Mouse (Mus musculus): ENCODE results near the gene Tbc1d22b.
A peak's percentile ranks its signal among the peaks of the same experiment; 100 is the strongest.

Tbc1d22b gene

DNA sequence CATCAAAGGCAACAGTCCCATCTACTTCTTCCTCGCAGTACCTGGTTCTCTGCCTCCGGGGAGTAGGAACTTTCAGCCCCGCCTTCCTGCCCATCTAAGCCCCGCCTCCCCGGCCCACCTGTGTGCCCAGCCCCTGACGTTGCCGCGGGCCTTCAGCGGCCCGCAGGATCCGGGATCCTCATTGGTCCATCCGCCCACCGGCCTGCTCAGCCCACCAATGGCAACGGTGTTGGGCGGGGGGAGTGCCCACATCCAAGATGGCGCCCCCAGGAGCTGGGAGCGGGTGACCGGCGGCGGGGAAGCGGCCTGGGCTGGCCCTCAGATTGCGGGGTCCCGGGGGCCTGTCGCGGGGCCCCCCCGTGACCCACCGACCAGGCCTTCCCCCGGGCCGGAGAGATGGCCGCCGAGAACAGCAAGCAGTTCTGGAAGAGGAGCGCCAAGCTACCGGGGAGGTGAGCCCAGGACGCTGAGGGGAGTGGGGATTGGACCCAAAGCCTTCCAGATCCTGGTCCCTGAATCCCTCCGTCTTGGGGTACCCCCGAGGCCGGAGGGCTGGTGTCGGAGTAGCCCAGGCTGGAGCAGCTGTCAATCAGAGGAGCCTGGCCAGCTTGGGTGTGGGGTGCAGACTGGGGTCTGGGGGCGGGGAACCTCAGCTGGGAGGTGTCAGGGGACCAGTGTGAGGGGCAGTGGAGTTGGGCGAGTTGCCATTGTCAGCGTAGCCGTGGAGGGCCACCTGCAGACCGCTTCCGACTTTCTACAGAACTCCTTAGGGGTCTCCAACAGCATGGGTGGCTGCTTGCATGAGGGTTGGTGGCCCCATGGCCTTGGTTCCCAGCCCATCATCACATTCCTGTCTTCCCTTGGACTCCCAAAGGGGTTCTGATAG is at the start of gene Tbc1d22b, which contains the start of gene Gm17657:
Tbc1d22b (plus strand) TSS at position 243 of the 886 bp plus-strand sequence.
Gm17657 (minus strand) TSS at position 96 of the 886 bp plus-strand sequence.
- peak; percentile 98 for DNase-seq (ENCODE audit: low read depth, low spot score)

DNA sequence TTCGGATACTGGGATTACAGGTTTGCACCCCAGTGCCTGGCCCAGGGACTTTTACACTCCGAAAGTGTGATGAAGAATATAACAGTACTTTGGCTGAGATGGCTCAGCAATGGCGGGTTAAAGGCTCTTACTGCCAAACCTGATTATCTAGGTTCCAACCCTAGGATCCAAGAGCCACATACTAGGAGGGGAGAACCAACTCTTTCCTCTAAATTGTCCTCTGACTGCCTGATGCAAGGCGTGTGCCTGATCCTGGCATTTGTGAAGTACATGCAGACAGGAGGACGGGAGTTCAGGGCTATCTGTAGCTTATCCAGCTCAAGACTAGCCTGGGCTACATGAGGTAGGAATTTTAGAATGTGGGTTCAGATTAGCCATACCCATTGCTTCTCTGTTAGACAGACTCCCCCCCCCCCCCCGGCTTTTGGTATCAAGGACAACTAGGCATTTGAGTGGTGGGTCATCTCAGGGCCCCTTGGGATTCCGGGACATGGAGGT is 49.3 kb upstream of the Tbc1d22b start:
- DNase-seq (ENCODE audit: low read depth, low spot score), result no peak

DNA sequence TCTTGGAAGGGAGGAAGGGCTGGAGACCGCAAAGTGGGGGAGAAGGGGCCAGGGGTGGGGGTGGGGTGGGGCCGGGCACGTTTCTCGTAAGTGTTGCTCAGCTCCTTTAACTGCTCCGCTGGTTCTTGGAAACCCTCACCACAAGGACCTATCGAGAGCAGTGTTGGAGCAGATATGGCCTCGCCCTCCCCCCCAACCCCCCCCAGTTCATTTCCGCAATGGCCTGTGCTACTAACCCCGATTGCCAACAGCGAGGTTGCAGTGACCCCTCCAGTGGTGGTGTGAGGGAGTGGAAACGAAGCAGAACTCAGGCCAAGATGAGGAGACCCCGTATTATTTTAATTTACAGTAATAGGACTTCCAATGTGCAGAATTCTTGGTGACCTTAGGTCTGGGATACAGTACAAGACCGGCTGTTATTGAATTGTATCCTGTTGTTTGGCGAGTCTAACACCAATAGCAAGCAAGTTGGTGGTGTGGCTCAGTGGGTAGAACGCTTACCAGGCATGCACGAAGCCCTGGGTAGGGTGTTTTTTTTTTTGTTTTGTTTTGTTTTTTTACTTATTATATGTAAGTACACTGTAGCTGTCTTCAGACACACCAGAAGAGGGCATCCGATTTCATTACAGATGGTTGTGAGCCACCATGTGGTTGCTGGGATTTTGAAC is 48.6 kb upstream of the Tbc1d22b start:
- DNase-seq (ENCODE audit: low read depth, low spot score), result no peak

DNA sequence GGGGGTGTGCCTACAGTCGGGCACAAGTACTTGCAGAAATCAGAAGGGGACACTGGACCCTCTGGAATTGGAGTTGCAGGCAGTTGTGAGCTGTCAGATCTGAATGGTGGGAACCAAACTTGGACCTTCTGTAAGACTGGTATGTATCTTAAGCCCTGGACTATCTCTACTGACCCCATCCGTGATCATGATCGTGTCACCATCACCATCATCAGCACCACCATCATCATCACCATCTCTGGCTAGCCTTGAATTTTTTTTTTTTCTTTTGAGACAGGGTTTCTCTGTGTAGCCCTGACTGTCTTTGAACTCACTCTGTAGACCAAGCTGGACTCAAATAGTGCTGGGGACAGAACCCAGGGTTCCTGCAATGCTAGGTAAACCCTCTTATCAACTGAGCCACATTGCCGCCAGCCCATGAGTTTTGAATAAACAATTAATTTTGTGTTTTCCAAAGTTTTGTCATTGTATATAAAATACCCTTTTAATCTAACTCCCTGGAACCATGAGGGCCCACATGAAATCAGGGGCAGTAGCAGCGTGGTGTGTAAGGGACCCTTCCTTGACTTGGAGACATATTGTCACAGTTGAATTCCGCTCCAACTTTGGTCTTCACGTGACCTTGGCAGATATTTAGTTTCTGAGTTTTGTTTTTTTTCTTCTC is 47.4 kb upstream of the Tbc1d22b start:
- no peak for DNase-seq (ENCODE audit: low read depth, low spot score)

DNA sequence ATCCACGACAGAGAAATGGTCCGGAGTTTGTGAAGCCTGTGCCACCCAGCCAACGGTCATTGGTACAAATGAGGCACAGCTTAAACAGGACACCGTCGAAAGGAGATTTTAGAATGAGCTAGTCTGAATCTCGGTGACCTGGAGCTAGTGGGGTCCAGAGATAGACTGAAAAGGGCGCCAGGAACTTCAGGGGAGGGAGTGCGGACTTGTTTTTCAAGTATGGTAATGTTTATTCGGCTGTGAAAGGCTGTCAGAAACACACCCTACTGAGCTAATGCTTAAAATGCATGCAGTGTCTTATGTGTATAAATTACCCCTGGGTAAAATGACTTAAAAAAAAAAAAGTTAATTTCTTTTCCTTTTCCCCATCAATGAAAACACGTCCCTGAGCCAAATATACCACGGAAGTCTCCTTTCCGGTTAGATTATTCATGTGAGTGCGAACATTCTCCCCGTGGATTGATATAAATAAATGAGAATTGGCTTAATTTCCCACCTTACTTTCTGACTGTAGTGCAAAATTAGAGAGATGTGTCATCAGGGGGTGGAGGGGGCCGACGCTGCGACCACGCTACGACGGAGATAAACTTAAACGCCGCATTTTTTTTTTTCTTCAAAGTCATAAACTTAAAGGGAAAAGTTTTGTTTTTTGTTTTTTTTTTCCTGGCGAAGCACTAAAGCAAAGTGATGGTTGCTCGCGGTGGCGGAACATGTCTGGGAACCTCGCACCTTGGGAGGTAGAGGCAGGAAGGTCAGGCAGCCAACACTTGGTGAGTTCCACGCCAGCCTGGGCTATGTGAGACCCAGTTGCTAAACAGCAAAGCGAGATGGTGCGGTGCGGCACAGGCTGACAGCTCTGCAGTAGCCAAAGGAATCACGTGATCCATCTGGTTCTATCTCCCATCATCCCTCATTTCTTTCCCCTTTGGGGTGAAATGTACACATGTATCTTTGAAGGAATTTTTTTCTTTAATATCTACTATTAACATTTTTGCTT is 46.6 kb upstream of the Tbc1d22b start:
- no peak for DNase-seq (ENCODE audit: low read depth, low spot score)

DNA sequence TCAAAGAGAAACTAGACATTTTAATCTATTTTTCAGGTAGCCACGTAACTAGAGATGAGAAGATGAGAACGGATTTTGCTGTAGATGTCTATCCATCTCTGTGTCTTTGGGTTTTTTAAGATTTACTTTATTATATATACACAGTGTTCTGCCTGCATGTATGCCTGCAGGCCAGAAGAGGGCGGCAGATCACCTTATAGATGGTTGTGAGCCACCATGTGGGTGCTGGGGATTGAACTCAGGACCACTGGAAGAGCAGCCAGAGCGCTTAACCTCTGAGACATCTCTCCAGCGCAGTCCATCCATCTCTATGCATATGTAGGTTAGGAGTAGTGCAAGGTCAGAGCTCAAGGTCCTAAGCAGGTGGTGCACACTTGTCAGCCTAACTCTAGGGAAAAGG is 45.9 kb upstream of the Tbc1d22b start:
- DNase-seq (ENCODE audit: low read depth, low spot score), result peak; percentile 37

DNA sequence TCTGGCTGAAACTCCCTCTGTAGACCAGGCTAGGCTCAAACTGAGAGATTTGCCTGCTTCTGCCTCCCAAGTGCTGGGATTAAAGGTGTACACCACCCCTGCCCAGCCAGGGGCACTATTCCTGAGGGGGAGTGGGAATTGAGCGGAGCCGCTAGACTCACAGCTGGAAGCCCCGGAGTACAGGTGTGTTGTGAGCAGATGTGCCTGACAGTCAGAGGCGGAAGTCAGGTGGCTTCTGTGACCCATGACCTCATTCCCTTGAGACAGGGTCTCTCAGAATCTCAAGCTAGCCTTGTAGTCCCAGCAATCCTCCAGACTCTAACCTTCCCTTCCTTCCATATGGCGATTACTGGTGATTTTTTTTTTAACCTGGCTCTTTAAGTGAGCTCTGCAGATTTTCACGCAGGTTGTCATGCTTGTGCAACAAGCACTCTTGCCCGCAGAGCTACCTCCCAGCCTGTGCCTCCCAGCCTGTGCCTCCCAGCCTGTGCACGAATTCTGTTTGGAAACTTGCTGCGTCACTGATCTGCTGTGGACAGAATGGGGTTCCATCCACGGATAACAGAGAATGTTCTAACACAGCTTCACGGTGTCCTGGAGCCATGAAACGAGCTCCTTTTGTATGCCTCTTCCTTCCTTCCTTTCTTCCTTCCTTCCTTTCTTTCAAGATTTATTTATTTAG is 40.5 kb upstream of the Tbc1d22b start:
- peak; percentile 61 for DNase-seq (ENCODE audit: low read depth, low spot score)

DNA sequence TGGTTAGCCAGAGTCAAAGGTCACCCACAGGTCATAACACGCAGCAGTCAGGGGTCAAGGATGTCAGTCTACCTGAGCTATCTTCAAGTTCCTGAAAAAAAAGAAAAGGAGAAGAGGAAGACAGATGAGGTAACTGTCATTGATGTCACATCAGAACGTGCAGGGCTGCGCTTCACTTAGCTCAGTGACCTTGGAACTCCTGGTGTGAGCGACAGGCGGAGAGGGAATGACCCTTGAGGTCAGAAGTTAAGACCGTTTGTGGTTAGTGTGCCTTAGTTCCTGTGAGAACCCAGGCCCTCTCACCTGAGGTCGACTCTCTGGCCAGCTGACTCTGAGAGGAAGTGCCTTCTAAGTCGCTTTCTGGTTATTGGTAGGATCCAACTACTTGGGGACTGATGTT is 38.9 kb upstream of the Tbc1d22b start:
- peak; percentile 79 for DNase-seq (ENCODE audit: low read depth, low spot score)

DNA sequence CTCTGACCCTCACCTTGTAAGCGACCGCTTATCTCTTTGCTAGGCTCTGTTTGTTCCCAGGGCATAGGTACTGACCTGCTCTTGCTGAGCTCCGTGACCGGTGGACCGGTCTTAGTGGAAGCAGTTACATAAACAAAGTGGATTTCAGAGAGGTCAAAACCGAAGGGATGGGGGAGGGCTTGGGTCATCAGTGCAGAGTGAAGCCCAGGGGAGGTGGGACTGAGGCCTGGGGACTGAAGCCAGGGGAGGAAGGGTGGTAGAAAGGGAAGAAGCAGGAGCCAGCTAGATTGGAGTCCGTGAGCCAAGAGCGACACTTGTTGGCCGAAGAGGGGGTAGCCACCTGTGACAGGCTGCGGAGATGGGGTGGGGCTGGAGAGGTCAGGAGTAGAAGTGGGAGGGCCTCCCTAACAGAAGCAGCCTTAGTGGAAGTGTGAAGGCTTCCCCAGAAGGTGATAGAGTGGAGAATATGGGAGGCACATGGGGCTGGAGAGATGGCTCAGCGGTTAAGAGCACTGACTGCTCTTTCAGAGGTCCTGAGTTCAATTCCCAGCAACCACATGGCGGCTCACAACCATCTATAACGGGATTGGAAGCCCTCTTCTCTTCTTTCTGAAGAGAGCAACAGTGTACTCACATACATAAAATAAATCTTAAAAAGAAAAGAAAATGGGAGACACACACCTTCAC is 36.4 kb upstream of the Tbc1d22b start:
- DNase-seq (ENCODE audit: low read depth, low spot score), result peak; percentile 65

DNA sequence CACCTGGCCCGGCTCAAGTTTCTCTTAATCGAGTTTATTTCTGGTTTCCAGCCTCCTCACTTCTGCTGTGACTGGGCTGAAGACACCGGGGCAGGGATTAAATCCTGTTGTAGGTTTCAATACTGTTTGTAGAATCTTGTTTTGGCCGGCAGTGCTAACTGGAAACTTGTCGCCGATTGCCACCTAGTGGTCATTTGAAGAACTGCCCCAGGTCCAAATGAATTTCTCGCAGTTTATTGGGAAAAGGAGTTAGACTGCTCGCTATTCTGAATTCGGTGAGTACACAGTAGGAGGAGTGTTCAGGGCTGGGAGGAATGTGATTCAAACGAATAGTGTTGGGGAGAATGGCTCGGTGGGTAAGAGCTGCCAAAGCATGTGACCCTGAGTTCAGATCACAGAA is 35.1 kb upstream of the Tbc1d22b start:
- peak; percentile 83 for DNase-seq (ENCODE audit: low read depth, low spot score)

DNA sequence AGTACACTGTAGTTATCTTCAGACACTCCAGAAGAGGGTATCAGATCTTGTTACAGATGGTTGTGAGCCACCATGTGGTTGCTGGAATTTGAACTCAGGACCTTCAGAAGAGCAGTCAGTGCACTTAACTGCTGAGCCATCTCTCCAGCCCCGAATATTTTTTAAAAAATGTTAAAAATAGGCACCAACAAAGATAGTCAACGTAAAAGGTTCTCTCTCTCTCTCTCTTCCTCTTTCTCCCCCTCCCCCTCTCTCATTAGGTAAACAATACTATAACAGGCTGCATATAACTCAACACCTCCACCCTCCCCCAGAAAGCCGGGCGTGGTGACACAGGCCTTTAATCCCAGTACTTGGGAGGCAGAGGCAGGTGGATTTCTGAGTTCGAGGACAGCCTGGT is 30.9 kb upstream of the Tbc1d22b start:
- DNase-seq (ENCODE audit: low read depth, low spot score), result peak; percentile 71

DNA sequence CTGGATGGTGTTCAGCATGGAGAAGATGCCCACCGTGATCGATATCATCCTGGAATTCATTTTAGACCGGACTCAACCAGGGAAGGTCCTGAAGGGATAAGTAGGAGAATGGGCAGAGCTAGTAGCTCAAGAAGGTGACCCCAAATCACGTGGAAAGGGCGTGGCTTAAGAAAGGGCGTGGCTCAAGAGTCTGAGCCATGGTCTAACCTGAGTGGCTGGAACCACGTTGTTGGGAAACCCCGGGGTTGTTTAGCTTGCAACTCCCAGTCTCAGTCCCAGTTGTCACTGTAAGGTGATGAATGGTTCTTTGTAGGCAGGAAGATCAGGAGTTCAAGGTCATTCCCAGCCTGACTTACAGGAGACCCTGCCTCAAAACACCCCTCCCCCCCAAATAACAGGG is 29.9 kb upstream of the Tbc1d22b start:
- DNase-seq (ENCODE audit: low read depth, low spot score), result no peak

DNA sequence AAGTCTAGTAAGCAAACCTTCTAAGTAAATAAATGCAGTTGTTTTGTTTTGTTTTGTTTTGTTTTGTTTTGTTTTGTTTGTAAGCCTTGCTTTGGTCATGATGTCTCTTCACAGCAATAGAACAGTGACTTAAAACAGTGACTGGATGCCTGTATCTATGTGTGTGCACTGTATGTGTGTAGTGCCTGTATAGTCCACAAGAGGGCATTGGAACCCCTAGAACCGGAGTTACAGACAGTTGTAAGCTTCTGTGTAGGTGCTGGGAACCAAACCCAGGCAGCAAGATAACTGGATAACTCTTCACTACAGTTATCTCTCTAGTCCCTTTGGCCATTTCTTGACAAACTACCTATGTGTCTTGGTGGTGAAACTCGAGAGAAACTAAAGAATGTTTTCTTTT is 24.0 kb upstream of the Tbc1d22b start:
- no peak for DNase-seq (ENCODE audit: low read depth, low spot score)

DNA sequence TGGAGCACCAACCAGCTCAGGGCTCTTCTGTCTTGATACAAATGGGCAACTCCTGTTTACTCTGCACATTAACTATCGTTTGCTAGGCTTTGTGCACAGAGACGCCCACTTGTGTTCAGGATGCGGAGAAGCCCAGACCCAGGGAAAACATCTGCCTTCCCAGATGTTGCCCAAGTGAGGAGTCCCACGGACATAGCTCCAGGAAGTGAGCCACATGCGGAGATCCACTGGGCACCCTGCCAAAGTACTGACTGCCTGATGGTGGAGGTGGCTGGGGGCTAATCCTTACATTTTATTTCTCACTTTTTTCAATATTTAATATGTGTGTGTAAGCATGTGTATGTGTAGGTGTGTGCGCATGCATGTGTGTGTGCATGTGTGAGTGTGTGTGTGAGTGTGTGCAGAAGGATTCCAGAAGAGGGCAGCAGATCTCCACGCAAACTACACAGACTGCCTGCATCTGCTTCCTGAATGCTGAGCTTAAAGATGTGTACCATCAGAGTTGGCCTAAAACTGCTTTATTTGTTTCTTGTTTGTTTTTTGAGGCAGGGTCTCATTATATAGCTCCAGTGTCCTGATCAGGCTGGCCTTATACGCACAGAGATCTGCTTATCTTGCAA is 20.9 kb upstream of the Tbc1d22b start:
- DNase-seq (ENCODE audit: low read depth, low spot score), result peak; percentile 63

DNA sequence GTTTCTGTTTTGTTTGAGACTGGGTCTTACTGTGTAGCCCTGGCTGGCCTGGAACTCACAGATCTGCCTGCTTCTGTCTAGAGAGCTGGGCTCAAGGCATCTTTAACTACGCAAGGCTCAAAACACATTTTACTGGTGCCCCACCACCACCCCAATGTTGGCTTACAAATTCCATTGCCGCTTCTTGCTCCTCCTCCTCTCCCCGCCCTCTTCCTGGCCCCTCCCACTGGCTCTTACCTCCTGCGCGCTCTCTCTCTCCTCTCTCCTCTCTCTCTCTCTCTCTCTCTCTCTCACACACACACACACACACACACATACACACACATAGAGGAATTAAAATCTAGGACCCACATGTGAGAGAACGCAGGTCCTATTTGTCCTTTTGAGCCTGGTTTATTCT is 19.1 kb upstream of the Tbc1d22b start:
- DNase-seq (ENCODE audit: low read depth, low spot score), result no peak

DNA sequence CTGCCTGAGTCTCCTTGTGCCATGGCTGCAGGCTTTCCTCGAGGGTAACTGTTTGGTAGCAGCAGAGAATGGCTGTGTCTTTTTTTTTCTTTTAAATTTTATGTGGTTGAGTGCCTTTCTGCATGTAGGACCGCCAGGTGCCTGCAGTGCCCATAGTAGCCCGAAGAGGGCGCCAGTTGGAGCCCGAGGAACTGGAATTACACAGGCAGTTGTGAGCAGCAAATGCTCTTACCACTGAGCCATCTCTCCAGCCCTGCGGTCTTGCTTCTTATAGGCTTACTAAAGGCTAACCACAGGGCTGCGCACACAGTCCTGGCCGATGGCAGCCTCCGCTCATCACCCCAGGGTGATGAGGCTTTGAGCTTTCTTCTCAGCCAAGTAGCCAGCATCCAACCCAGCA is 18.3 kb upstream of the Tbc1d22b start:
- DNase-seq (ENCODE audit: low read depth, low spot score), result no peak

DNA sequence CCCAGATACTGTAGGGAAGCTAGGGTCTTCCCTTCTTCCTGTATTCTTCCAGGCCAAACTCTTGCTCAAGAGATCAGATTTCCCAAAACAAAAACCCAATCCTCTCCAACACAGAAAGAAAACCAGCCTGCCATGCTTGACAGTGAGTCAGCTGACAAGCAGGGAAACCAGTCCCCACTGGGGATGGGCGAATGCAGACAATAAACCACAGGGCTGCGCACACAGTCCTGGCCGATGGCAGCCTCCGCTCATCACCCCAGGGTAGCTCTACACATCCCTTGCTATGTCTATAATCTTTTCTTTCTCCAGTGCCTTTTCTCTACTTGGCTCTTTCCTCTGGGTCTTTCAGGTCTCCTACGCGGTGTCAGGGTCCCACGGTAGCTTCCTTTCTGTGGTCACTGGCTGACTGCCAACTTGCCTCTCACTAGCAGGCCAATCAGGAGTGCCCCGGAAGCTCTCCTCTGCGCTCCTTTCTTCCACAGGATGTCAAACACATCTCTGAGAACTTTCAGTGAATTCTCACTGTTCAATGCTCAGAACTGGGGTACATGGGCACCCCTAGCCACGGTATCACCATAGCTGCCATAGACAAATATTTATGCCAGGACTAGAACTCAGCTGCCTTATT is 17.7 kb upstream of the Tbc1d22b start:
- no peak for DNase-seq (ENCODE audit: low read depth, low spot score)

DNA sequence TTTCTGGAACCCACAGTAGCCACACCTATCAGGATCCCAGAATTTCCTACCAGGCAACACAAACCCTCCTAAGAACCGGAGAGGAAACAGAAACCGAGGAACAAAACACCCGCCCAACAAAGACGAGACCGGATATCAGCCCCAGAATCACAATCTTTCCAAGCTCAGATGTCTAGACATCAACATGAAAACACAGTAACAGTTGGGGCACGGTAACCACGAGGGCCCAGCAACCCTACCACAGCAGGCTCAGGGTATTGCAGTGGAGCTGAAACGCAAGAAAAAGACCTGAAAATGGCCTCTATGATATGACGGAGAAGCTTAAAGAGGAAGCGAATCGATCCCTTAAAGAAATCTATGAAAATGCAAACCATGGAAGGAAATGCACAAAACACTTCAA is 15.7 kb upstream of the Tbc1d22b start:
- DNase-seq (ENCODE audit: low read depth, low spot score), result no peak

DNA sequence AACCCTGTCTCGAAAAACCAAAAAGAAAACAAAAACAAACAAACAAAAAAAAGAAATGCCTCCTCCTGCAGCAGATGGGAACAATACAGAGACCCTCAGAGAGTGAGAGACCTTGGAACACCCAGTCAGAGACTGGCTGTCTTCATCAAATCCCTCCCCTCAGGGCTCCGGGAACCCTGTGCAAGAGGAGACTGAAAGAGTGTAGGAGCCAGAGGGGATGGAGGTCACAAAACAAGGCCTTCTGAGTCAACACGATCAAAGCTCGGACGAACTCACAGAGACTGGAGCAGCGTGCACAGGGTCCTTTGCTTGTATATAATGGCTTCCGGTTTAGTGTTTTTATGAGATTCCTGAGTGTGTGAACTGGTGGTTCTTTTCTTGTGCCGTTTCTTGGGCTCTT is 9.2 kb upstream of the Tbc1d22b start:
- DNase-seq (ENCODE audit: low read depth, low spot score), result no peak

All from A20 (cell line).